Mouse (Mus musculus) frontal cortex, postnatal 25 days (tissue): Measurements from ENCODE around the gene Atp8a2.
"Not testable (repeated sequence)": the region's sequence is repeated elsewhere in the genome, so short reads cannot be mapped to it uniquely, and the experiment has no call there.

Source experiments
- DNase-seq, 2 experiments: peaks; one replicate each; pipeline ENCODE4 v3.0.0; 2022; ENCODE audit warnings: low spot score in 2 of 2

Gene Atp8a2

GRCm38 (mm10) chr14:59646826-59647697 is 549.9 kb downstream of the Atp8a2 start:
- DNase-seq = no peak

- no peak for DNase-seq
These were observed 552.1 kb downstream of the Atp8a2 start for GRCm38 (mm10) chr14:59644896-59645295.

GRCm38 (mm10) chr14:59644166-59644565 is 552.8 kb downstream of the Atp8a2 start:
- no peak for DNase-seq

GRCm38 (mm10) chr14:59643582-59643981 is 553.4 kb downstream of the Atp8a2 start:
- no peak for DNase-seq

GRCm38 (mm10) chr14:59641856-59642255 is 555.1 kb downstream of the Atp8a2 start:
- no peak for DNase-seq

GRCm38 (mm10) chr14:59638906-59639703 is 557.9 kb downstream of the Atp8a2 start:
- no peak for DNase-seq

- no peak for DNase-seq
These were observed 563.0 kb downstream of the Atp8a2 start for GRCm38 (mm10) chr14:59633988-59634387.

- DNase-seq = no peak
These were observed 563.6 kb downstream of the Atp8a2 start for GRCm38 (mm10) chr14:59633295-59633898.

- DNase-seq = no peak
These were observed 564.9 kb downstream of the Atp8a2 start for GRCm38 (mm10) chr14:59632067-59632466.

- no peak for DNase-seq
These were observed 566.9 kb downstream of the Atp8a2 start for GRCm38 (mm10) chr14:59630096-59630495.

- DNase-seq = no peak
These were observed 567.7 kb downstream of the Atp8a2 start for GRCm38 (mm10) chr14:59629308-59629707.

GRCm38 (mm10) chr14:59627823-59628222 is 569.2 kb downstream of the Atp8a2 start:
- peak in 1 of 2 experiments; percentile 19 for DNase-seq

GRCm38 (mm10) chr14:59627142-59627680 is 569.8 kb downstream of the Atp8a2 start:
- no peak for DNase-seq

- no peak for DNase-seq
These were observed 570.3 kb downstream of the Atp8a2 start for GRCm38 (mm10) chr14:59626711-59627110.

- no peak for DNase-seq
These were observed 571.1 kb downstream of the Atp8a2 start for GRCm38 (mm10) chr14:59625806-59626364.

- peak; percentile 39 to 50 for DNase-seq
These were observed 571.7 kb downstream of the Atp8a2 start, which contains the start of gene Shisa2 for GRCm38 (mm10) chr14:59625158-59625805. Gene Shisa2, plus strand, starts transcription at chr14:59625308.

- DNase-seq = no peak
These were observed 572.6 kb downstream of the Atp8a2 start for GRCm38 (mm10) chr14:59624326-59624885.

- DNase-seq = no peak
These were observed 580.2 kb downstream of the Atp8a2 start for GRCm38 (mm10) chr14:59616802-59617201.

- DNase-seq = not testable (repeated sequence)
These were observed 582.8 kb downstream of the Atp8a2 start for GRCm38 (mm10) chr14:59614149-59614548.

GRCm38 (mm10) chr14:59612920-59613625 is 583.9 kb downstream of the Atp8a2 start:
- peak in 1 of 2 experiments; percentile 43 for DNase-seq
